Mouse (Mus musculus) myocyte (in vitro differentiated cells): ENCODE data around the gene Cblb. TPM values are rescaled to one million over a fixed set of nuclear protein-coding genes. Genes with fewer than 3 reads are reported as not detected.

Experiments used
- H3K27me3 ChIP-seq: one replicate; pipeline ENCODE4 v1.6.1; 2011; ENCODE audit not compliant: control insufficient read depth, insufficient read depth, insufficient read length
- H3K36me3 ChIP-seq: one replicate; pipeline ENCODE4 v1.6.1; 2011; ENCODE audit not compliant: control insufficient read depth, insufficient read depth
- H3K4me2 ChIP-seq: one replicate; pipeline ENCODE4 v1.6.1; 2011; ENCODE audit warnings: low read depth, control low read depth
- H3K4me3 ChIP-seq: one replicate; pipeline ENCODE4 v1.5.1; 2011; ENCODE audit warnings: mild to moderate bottlenecking, control low read depth, moderate library complexity
- H3K79me2 ChIP-seq: one replicate; pipeline ENCODE4 v1.6.1; 2011; ENCODE audit not compliant: control insufficient read depth, insufficient read depth
- H3ac ChIP-seq: one replicate; pipeline ENCODE4 v1.6.1; 2011; ENCODE audit not compliant: control insufficient read depth, insufficient read length
- CEBPB ChIP-seq: IDR thresholded peaks from 2 replicates; pipeline ENCODE4 v1.6.1; 2011; ENCODE audit warnings: mild to moderate bottlenecking, moderate library complexity; ENCODE audit not compliant: poor library complexity, insufficient read depth, severe bottlenecking
- E2F4 ChIP-seq: IDR thresholded peaks from one replicate; pipeline ENCODE4 v1.6.1; 2011; ENCODE audit warnings: mild to moderate bottlenecking, control low read depth, moderate library complexity; ENCODE audit not compliant: insufficient read depth
- MAX ChIP-seq: IDR thresholded peaks from one replicate; pipeline ENCODE4 v1.6.1; 2011; ENCODE audit warnings: low read depth, mild to moderate bottlenecking, control low read depth
- MYOD1 ChIP-seq, 3 experiments: IDR thresholded peaks; one replicate each; pipeline ENCODE4 v1.6.1; 2011; ENCODE audit warnings: control low read depth in 2 of 3, low read depth in 2 of 3, mild to moderate bottlenecking in 2 of 3, moderate library complexity in 1 of 3; ENCODE audit not compliant: insufficient read length in 2 of 3, control insufficient read depth in 1 of 3
- MYOG ChIP-seq, 3 experiments: IDR thresholded peaks; one replicate each; pipeline ENCODE4 v1.6.1; 2011; ENCODE audit warnings: control low read depth in 2 of 3, low read depth in 2 of 3, mild to moderate bottlenecking in 2 of 3; ENCODE audit not compliant: insufficient read length in 2 of 3, control insufficient read depth in 1 of 3, insufficient read depth in 1 of 3
- POLR2A ChIP-seq: IDR thresholded peaks from one replicate; pipeline ENCODE4 v1.6.1; 2011; ENCODE audit warnings: low read depth, mild to moderate bottlenecking, control low read depth, moderate library complexity; ENCODE audit not compliant: insufficient read length
- POLR2AphosphoS2 ChIP-seq: IDR thresholded peaks from one replicate; pipeline ENCODE4 v1.6.1; 2011; ENCODE audit warnings: low read depth, control low read depth; ENCODE audit not compliant: insufficient read length
- REST ChIP-seq: IDR thresholded peaks from one replicate; pipeline ENCODE4 v1.6.1; 2011; ENCODE audit warnings: mild to moderate bottlenecking, control low read depth, moderate library complexity; ENCODE audit not compliant: insufficient read depth, insufficient read length
- SRF ChIP-seq: IDR thresholded peaks from one replicate; pipeline ENCODE4 v1.6.1; 2011; ENCODE audit warnings: low read depth; ENCODE audit not compliant: control insufficient read depth, insufficient read length
- TCF12 ChIP-seq: IDR thresholded peaks from one replicate; pipeline ENCODE4 v1.6.1; 2011; ENCODE audit warnings: mild to moderate bottlenecking, control low read depth; ENCODE audit not compliant: poor library complexity, insufficient read depth, severe bottlenecking
- TCF3 ChIP-seq: IDR thresholded peaks from one replicate; pipeline ENCODE4 v1.6.1; 2011; ENCODE audit warnings: low read depth, control low read depth; ENCODE audit not compliant: insufficient read length
- USF1 ChIP-seq: IDR thresholded peaks from one replicate; pipeline ENCODE4 v1.6.1; 2011; ENCODE audit warnings: low read depth, mild to moderate bottlenecking, control low read depth, moderate library complexity
- polyA plus RNA-seq: library from polyadenylated mRNA; unstranded; fragments of >200 nt; fragmentation: generic; extraction: Trizol; gene quantifications from one replicate; pipeline ENCODE4 v1.2.1, GENCODE M21; 2012; ENCODE audit warnings: missing spikeins

Gene Cblb
- polyA plus RNA-seq, 1 experiment = 7.7 TPM

- peaks cover 48% of the 10 kb centered on the region for H3K79me2 ChIP-seq
- peak overlapping the region; percentile 60 for H3K4me2 ChIP-seq
- H3K36me3 ChIP-seq = no peaks in the 10 kb centered on the region
- H3K4me3 ChIP-seq = no peak overlapping the region
- H3K27me3 ChIP-seq = no peaks in the 10 kb centered on the region
- H3ac ChIP-seq = no peak overlapping the region
- TF ChIP-seq TCF12 (no peak), USF1 (no peak), SRF (no peak), POLR2AphosphoS2 (no peak), CEBPB (no peak), MYOD1 (IDR thresholded peaks at IDR 0.05; ENCODE audit: control insufficient read depth in 1 of 3, insufficient read length in 2 of 3, low read depth in 2 of 3) (no peak), TCF3 (no peak), MYOG (IDR thresholded peaks at IDR 0.05; ENCODE audit: control insufficient read depth in 1 of 3, insufficient read depth in 1 of 3, insufficient read length in 2 of 3, low read depth in 2 of 3) (no peak), MAX (no peak), E2F4 (no peak), REST (no peak), POLR2A (no peak)
Measured at GRCm38 (mm10) chr16:52060100-52060719, 29.2 kb downstream of the Cblb start.

GRCm38 (mm10) chr16:52061015-52061481 lies 30.0 kb downstream of the Cblb start:
- Histone ChIP-seq H3K79me2 (peaks cover 50% of the 10 kb centered on the region), H3K36me3 (no peaks in the 10 kb centered on the region), H3K4me3 (no peak overlapping the region), H3K27me3 (no peaks in the 10 kb centered on the region), H3ac (no peak overlapping the region), H3K4me2 (peak overlapping the region; percentile 60)
- TF ChIP-seq POLR2AphosphoS2 (no peak), MYOD1 (IDR thresholded peaks at IDR 0.05; ENCODE audit: control insufficient read depth in 1 of 3, insufficient read length in 2 of 3, low read depth in 2 of 3) (peak in 1 of 3 experiments; percentile 13), TCF12 (no peak), MYOG (IDR thresholded peaks at IDR 0.05; ENCODE audit: control insufficient read depth in 1 of 3, insufficient read depth in 1 of 3, insufficient read length in 2 of 3, low read depth in 2 of 3) (no peak), E2F4 (no peak)

- TF ChIP-seq POLR2A (no peak), TCF12 (no peak), SRF (no peak), MYOG (IDR thresholded peaks at IDR 0.05; ENCODE audit: control insufficient read depth in 1 of 3, insufficient read depth in 1 of 3, insufficient read length in 2 of 3, low read depth in 2 of 3) (no peak), CEBPB (no peak), REST (no peak), E2F4 (no peak), POLR2AphosphoS2 (no peak), USF1 (no peak), MAX (no peak), TCF3 (no peak), MYOD1 (IDR thresholded peaks at IDR 0.05; ENCODE audit: control insufficient read depth in 1 of 3, insufficient read length in 2 of 3, low read depth in 2 of 3) (no peak)
- Histone ChIP-seq H3K36me3 (no peaks in the 10 kb centered on the region), H3ac (no peak overlapping the region), H3K79me2 (peaks cover 72% of the 10 kb centered on the region), H3K27me3 (no peaks in the 10 kb centered on the region), H3K4me3 (no peak overlapping the region), H3K4me2 (no peak overlapping the region)
Measured at GRCm38 (mm10) chr16:52064309-52065105, 33.5 kb downstream of the Cblb start.

DNA sequence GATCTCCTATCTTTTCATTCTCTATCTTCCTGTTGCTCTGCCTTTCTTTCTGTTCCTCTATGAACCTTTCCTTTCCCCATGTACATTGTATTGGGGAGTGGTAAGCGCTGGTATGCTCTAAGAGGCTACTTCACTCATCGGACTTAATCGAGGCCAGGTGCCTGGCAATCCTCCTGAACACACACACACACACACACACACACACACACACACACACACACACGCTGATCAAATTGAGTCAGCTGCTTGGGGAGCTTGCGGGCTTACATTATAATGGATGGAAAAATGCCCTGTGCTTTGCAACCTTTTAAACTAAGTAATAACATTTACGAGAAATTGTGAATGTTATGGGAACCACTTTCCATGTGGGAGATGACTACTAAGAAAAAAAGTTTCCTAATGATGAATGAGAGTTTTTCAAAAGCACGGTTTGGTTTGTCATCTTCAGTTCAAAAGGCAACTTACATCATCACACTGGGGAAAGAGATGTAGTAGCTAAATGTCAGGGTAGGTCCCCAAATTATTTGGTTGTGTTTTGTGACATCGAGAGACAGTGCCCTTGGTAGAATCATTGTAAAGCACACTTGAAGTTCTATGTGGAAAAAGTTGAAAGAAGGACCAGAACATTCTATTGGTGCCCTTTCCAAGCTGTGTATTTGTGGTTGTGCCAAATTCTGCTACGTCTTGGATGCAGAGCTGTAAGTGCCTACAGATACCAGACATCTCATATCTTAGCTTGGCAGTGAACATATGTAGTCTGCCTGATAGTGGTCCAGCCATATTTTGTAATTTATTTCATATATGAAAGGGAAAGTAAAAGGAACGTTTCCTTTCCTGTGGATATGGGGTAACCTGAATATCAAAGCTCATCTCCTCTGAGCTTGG lies 36.8 kb downstream of the Cblb start:
- Histone ChIP-seq H3ac (no peak overlapping the region), H3K4me2 (no peak overlapping the region), H3K27me3 (no peaks in the 10 kb centered on the region), H3K4me3 (no peak overlapping the region), H3K79me2 (peaks cover 64% of the 10 kb centered on the region), H3K36me3 (no peaks in the 10 kb centered on the region)
- TF ChIP-seq E2F4 (no peak), TCF12 (no peak), CEBPB (no peak)
